Mouse (Mus musculus) gastrocnemius, postnatal 10 days (tissue): ENCODE data around the gene Slc24a5. TPM values are rescaled to one million over a fixed set of nuclear protein-coding genes. Genes with fewer than 3 reads are reported as not detected.

Experiments
- DNase-seq: peaks from one replicate; pipeline ENCODE4 v3.0.0; 2021; ENCODE audit warnings: mixed read lengths
- total RNA-seq, 2 experiments: library from RNA; stranded (reverse); gene quantifications; 2 replicates each; pipeline ENCODE4 v1.2.3; 2021

Slc24a5 gene
- total RNA-seq, 2 experiments from 2014 or later: 0.29 to 0.63 TPM

DNA sequence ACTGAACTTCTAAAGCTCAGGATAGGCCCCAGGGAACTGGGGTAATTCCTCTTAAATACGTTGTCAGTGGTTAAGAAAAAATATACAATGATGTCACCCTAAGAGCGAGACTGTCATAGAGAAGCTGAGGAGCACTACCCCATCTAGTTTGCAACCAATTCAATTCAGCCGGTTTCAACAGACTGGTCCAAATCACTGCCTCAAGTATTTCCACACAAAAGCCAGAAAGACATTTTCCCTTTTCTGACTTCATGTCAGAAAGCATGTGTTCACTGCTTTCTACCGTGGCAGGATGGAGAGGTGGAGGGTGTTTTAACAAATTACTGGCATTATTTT, 54.3 kb downstream of the Slc24a5 start:
- no peak for DNase-seq

DNA sequence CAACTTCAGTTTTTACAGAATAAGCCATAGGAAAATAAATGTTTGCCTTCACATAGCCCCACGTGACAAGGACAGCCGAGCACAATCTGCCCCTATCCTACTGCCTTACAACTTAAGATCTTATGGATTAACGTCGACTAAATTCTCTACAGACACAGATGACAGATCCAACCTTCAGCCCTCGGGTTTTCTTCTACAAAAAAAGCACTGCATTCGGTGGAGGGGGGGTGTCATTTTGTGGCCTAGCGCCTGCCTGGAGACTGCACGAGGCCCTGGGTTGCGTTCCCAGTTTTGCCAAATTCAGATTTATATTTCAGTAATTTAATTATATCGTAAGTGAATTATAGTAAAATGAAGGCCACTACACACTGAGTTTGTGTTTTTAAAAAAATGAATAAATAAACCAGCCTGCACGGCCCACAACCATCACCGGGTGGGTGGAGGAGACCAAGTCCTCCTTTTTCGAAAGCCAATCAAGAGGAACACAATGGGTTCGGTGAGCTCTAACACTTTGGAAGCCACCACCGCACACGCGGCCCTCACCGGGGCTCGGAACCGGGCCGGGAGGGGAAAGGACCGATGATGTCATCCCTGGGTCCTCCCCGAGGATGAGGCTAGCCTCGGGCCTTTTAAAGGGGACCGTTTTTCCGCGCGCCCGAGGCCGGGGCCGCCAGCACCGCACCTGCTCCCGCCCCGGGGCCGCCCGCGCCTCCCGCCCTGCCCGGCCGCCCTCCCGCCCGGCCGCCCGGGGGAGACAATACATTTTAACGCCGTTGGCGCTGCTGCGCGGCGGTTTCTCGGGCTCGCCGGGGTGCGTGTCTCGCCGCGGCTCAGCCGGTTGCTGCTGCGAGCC, 54.9 kb downstream of the Slc24a5 start:
- DNase-seq: peak; percentile 40

DNA sequence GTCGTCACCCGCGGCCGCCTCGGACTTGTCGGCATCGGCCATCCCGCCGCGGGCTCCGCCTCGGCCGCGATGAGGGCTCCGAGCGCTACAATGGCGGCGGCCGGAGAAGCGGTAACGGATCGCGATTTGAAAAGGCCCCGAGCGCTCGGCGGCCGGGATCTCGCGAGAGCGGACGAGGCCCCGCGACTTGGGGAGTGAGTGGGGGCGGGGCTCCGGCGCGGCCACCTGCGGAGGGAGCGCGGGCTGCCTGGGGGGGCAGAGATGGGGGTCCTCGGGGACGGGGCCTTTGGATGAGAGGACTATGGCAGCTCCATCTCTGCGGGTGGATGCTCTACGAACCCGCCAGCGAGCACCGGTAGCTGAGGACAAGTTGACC, 55.5 kb downstream of the Slc24a5 start, which contains the start of gene Myef2:
Gene Myef2 (minus strand): TSS at position 185 of the 376 bp plus-strand sequence.
- DNase-seq: peak; percentile 87

DNA sequence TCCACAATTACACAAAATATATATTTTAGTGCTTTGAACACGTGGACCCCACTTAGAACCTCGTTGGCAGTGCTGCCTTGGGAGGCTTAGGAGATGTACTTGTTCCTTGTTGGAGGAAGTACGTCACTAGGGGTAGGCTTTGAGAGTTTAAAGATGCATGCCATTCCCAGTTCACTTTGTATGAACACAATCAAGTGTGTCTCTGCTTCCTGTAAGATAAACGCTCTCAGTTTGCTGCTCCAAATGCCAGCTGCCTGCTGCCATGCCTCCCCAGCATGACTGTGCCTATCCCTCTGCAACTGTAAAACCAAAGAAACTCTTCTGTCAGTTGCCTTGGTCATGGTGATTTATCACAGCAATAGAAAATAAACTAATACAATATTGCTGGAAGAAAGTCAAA, 57.9 kb downstream of the Slc24a5 start:
- no peak for DNase-seq

DNA sequence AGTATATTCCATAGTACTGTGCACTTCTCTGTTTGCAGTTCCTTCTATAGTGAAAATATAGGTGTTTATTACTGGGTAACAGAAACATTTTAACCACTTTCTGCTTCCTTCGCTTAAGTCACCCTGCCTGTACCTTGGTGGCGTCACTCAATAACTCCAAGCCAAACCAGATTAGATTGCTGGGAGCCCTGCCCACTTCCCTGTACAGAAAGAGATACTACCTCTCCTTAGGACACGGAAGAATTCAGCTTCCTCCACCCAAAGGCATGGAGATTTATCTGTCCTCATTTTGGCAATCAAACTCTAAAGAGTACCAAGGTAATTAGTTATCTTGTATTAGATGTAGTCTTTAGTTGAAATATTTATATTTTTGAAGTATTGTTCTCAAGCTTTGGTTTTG, 58.9 kb downstream of the Slc24a5 start:
- DNase-seq: no peak

DNA sequence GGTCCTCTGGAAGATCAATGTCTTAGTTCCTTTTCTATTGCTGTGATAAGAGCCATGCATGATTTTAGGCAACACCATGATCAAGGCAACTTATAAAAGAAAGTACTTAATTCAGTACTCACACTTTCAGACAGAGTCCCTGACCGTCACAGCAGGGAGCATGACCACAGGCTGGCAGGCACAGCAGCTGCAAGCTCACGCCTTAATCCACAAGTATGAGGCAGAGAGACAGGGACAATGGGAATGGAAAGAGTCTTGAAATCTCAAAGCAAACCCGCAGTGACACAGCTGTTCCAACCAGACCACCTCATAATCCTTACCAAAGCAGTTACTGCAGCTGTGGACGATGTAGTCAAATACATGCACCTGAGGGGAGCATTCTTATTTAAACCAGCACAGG, 66.2 kb downstream of the Slc24a5 start:
- no peak for DNase-seq

DNA sequence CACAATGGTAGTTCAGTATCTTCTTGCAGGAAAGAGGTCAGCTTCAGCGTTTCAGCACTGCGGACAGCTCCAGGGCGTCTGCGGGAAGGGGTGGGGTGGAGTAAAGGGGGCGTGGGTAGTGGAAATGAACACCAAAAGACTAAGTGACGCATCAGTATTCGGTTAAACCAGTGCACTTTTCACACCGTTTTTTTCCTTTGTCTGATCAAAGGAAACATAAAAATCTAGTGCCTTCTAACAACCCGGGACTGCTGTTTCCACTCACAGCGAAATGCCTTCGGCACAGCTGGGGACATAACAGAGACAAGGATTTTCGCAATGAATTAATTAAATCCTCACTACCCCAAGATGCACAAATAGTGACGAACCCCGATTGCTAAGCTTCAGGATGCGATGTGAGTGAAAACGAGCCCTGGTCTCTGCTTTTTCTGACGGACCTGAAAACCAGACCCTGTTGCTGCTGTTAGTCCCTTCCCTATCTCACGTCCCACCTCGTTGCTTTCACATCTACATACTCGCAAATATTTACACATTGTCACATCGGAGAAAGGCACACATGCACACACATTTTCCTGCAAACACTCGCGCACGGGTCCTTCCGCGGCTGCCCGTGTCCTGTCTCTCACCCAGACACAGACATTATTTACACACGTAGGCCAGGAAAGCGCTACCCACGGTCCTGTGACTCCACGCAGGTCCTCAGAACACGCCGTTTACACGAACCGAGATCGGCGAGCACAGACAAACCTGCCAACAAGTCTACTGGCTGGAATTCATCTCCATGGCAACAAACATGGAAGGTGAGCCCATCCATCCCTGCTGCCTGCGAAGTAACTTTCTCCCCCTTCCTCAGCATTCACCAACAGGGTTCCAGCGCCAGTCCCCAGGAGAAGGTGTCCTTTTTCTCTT, 68.2 kb downstream of the Slc24a5 start, which contains the start of gene Ctxn2:
Gene Ctxn2 (plus strand): TSS at position 790 of the 909 bp plus-strand sequence.
- peak; percentile 83 for DNase-seq

DNA sequence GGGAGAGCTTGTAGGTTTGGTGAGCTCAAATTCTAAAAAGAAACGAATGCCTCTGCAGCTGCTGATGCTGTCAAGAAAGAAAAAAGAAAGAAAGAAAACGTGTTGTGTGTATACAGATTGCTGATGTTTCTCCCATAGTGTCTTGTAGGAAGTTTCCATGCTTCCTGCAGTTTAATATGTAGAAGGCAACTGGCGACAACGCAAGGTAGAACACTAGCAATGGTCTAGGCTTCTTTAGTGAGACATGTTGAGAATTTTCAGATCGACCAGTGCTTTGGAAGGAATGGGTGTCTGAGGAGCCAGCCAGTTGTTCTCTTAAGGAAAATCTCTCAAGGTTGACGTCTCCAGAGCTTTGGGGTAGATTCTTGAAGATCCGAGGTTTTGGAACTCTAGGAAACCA, 68.9 kb downstream of the Slc24a5 start:
- DNase-seq: no peak

Other genes starting within 250 kb of the Slc24a5 start
- gene Myef2, start 55.5 kb downstream of the Slc24a5 start, total RNA-seq: 10 to 100 TPM; 14.0 to 20.2 TPM
- not detected for gene Ctxn2, start 68.6 kb downstream of the Slc24a5 start, total RNA-seq
- not detected for gene Slc12a1, start 84.4 kb downstream of the Slc24a5 start, total RNA-seq
- gene Dut, start 179.1 kb downstream of the Slc24a5 start, total RNA-seq: 10 to 100 TPM; 20.9 to 21.0 TPM